Mouse (Mus musculus) layer of hippocampus, adult 18-20 months (tissue): ENCODE results near the gene Map3k7cl. TPM values are rescaled to one million over a fixed set of nuclear protein-coding genes. Genes with fewer than 3 reads are reported as not detected.
A peak's percentile ranks its signal among the peaks of the same experiment; 100 is the strongest.

Source experiments
- DNase-seq, 2 experiments: peaks; one replicate each; pipeline ENCODE4 v3.0.0; 2022; ENCODE audit warnings: low spot score in 2 of 2
- total RNA-seq, 2 experiments: library from RNA; stranded (reverse); gene quantifications; 2 replicates each; pipeline ENCODE4 v1.2.3; 2021

The Map3k7cl gene
- total RNA-seq, 2 experiments from 2014 or later, result 0.32 TPM; not detected in 1

GRCm38 (mm10) chr16:87585548-87586262 lies 32.6 kb downstream of the Map3k7cl start:
- DNase-seq, result no peak

- DNase-seq, result no peak
These were observed 34.7 kb downstream of the Map3k7cl start for GRCm38 (mm10) chr16:87587843-87588242.

- DNase-seq, result no peak
These were observed 41.0 kb downstream of the Map3k7cl start for GRCm38 (mm10) chr16:87594145-87594544.

- DNase-seq, result no peak
These were observed 42.0 kb downstream of the Map3k7cl start for GRCm38 (mm10) chr16:87595149-87595548.

DNA sequence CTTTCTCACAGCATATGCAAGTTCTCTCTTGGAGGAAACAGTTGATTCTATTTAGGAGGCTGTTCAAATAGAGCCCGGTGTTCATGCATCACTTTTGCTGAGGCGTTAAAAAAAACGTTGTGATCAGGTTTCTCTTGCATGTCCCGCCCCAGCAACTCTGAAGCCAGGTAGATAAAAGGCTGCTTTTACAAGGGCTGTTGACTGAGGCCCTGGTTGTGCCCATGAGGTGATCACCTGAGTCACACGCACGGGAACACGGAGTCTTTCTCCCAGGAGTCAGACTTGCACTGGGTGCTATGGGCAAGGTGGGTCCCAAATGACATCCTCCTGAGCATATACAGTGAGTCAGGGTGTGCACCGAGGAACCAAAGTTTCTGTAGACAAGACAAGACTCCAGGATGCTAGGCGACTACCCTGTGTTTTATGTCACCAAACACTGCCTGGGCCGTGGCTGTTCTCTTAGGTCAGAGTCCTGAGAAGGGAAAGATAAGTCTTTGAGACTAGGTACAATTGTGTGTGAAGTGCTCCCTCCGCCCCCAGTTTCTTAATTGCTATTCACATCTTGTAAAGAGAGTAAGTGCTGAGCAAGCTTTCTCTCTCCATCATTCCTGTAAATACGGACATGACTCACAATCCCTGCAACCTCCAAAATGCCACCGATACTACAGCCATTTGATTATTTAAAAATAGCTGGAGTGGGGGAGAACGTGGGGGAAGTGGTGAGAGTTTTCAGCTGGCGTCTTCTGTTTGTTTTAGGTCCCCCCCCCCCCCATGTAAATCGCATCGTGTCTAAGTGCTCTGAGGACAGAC lies 49.8 kb downstream of the Map3k7cl start:
- DNase-seq, result peak in 1 of 2 experiments; percentile 34

DNA sequence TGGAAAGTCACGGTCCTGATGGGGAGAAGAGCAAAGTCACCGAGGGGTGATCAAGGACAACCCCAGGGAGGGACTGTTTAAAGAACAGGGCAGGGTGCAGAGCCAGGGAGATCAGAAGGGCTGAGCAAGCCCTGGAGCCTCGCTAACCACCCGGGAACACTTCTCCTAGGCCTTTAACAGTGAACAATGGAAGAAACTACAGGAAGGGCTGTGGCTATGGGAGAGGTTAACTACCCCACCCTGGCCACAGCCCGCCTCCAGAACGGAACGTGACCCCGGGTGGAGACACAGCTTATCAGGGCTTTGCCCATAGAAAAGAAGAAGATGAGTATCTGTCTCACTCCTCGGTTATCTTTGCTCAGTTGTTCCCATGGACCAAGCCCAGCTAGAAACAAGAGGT lies 50.9 kb downstream of the Map3k7cl start:
- no peak for DNase-seq

- no peak for DNase-seq
These were observed 51.8 kb downstream of the Map3k7cl start for GRCm38 (mm10) chr16:87604883-87605282.

- no peak for DNase-seq
These were observed 54.3 kb downstream of the Map3k7cl start for GRCm38 (mm10) chr16:87607383-87607782.

GRCm38 (mm10) chr16:87607959-87608358 lies 54.8 kb downstream of the Map3k7cl start:
- DNase-seq, result no peak

DNA sequence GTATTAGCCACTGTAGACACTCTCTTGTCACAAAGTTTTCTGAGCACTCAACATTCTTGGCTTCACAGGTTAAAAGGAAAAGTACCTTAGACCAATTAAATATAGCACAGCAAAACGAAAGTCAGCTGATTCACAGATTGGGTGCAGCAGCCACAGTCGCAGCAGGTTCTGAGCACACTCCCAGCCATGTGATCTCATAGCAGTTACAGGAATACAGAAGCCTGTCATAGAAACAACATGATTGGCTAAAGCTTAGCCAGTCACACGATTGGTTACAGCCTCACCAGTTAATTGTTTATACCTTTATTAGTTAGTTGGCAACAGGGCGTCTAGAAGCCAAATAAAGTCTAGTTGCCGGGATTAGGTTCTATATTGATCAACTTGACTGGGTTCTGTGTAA lies 57.0 kb downstream of the Map3k7cl start:
- DNase-seq, result no peak

- DNase-seq, result no peak
These were observed 57.6 kb downstream of the Map3k7cl start for GRCm38 (mm10) chr16:87610556-87611295.

DNA sequence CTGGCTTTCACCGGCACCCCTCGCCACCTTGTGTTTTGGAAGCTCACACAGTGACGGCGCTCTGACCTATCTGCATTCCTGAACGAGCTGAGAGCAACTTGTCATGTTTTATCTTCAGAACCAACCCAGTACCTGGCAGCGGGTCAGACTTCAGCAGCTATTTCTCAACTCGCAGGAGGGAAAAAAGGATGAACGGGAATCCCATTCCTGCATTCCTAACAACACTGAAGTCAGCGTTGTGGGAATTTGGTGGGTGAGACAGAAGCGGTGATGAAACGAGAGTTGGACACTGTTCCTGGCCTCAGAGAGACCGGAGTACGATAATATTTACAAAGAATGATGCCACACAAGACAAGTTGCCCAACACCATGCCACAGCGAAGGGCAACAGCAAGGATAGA lies 58.3 kb downstream of the Map3k7cl start:
- DNase-seq, result no peak

- DNase-seq, result no peak
These were observed 59.2 kb downstream of the Map3k7cl start for GRCm38 (mm10) chr16:87612218-87612838.

DNA sequence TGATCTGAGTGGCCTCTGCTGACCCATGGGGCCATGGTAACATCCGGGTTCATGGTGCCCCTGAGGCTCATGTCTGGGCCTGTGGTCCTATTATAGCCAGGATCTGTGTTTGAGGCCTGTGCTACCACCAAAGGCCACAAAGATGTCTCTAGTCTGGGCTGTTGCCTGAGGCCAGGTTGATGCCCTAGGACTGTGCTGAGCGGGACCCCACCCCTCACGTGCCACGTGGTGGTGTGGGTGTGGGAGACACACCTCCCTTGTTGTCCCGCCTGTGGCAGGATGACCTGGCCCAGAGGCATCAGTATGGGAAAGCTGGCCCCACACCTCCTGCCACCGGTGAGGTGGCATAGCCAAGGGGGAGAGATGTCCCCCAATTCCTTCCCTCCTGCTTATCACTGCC lies 64.2 kb downstream of the Map3k7cl start:
- DNase-seq, result no peak

DNA sequence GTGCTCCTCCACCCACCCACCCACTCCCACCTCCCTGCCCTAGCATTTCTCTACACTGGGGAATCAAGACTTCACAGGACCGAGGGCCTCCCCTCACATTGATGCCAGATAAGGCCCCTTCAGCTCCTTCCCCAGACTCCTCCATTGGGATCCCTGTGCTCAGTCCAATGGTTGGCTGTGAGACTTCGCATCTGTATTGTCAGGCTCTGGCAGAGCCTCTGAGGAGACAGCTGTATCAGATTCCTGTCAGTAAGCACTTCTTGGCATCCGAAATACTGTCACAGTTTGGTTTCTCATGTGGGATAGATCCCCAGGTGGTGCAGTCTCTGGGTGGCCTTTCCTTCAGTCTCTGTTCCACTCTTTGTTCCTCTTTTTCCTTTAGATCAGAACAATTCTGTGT lies 68.1 kb downstream of the Map3k7cl start:
- no peak for DNase-seq

DNA sequence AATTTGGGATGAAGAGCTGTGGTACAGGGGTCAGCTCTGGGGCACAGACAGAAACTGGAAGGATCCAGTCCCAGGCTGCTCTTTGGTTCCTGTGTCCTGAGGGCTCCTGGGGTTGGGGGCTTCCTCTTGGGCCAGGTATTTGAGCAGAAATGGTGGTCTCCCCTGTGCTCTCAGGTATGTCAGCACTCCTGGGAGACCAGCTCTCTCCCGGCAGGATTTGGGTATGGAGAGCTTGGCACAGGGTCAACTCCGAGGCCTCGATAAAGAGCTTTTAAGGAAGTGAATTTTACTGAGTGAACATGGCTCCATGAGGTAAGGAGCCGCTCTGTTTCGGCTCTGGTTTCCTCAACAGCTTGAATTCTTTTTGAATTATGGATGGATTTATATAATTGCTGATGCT lies 70.8 kb downstream of the Map3k7cl start:
- DNase-seq, result no peak

- no peak for DNase-seq
These were observed 71.8 kb downstream of the Map3k7cl start for GRCm38 (mm10) chr16:87624937-87625336.

DNA sequence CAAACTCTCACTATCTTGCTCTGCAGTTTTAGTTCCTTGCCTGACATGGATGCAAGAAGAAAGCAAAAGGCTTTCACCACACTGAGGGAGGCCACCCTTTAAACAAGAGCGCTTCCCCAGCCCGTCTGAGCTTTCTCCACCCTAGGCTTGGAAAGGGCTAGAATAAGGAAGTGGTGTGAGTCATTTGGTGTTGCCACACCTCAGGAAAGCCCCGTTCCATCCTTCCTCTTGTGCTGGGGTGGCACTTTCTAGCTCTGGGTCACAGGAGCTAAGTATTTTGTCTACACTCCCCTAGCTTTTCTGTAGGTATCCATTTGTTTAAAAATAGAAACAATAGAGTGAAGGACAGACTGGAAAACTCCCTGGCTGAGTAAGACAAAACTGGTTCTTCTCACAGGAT lies 72.2 kb downstream of the Map3k7cl start:
- DNase-seq, result no peak

- DNase-seq, result no peak
These were observed 72.7 kb downstream of the Map3k7cl start for GRCm38 (mm10) chr16:87625816-87626215.

GRCm38 (mm10) chr16:87626696-87627095 lies 73.6 kb downstream of the Map3k7cl start:
- no peak for DNase-seq

GRCm38 (mm10) chr16:87634709-87635108 lies 81.6 kb downstream of the Map3k7cl start:
- no peak for DNase-seq
